Mouse (Mus musculus): ENCODE measurements around the gene B230217C12Rik.

B230217C12Rik gene

DNA sequence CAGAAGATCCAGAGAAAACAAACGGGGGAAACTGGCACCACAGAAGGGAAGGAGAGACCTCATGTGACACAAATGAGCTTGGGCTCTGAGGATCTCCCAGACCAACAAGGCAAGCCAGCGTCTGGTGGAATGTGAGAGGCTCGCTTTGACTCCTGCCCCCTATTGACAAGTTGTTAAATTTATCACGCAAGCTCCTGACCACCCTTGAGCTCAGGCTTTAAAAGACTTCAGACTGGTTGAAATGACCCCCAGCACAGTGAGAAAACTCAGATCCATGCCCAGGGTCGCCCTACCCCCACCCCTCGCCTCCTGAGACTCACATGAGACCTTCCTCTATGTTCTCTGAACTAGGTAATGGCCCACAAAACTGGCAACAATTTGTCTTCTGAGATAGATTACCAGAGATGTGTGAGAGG, at the start of gene B230217C12Rik:
B230217C12Rik (plus strand) TSS at position 242 of the 416 bp plus-strand sequence.
- DNase-seq (ENCODE audit: low read depth, low spot score): no peak

DNA sequence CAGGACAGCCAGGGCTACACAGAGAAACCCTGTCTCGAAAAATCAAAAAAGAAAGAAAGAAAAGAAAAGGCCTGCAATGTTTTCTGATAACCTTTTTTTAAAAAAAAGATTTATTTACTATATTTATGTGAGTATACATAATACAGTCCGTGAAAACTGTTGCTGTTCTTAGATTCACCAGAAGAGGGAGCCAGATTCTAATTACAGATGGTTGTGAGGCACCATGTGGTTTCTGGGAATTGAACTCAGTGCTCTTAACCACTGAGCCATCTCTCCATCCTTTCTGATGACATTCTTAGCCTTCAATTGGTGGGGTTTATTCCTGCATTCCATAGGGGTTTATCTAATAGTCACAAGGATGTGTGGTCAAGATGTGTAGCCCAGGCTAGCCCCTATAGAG, 47.4 kb upstream of the B230217C12Rik start:
- DNase-seq (ENCODE audit: low read depth, low spot score): no peak

DNA sequence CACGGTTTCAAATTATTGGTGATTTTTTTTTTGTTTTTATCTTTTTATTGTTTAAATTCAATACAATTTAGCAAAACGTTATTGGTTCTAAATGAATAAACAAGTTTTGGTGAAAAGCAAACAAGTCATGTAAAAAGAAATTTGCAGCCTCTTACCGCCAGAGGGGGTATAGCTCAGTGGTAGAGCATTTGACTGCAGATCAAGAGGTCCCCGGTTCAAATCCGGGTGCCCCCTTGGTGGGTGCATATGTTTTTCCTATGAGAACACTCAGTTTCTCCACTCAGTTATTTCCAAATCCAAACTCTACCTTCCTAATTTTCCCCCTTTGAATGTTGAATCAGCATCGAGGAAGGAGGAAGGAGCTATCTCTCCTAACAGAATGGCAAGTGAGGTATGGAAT, 43.7 kb upstream of the B230217C12Rik start:
- no peak for DNase-seq (ENCODE audit: low read depth, low spot score)

DNA sequence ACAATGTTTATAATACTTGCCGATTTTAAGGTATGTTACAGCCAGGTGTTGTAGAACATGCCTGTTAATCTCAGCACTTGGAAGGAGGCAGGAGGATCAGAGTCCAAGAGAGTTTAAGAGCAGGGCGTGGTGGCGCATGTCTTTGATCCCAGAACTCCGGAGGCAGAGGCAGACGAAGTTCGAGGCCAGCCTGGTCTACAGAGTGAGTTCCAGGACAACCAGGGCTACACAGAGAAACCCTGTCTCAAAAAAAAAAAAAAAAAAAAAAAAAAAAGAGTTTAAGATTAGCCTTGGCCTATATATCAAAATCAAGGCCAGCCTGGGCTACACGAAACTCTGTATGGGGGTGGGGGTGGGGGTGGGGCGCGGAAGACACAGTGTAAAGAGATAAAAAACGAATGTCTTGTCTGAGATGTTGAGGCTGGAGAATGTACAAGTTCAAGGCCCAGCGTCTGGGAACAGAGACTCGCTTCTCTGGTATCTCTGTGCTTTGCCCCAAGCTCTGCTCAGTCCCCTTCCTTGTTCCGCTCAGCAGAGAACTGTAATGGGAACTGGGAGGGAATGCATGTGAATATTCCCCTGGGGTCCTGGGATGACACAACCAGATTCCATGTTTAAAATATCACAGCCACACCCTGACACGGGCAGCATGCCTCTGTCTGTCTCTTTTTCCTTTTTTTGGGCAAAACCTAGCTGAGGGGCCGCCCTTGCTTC, 43.1 kb upstream of the B230217C12Rik start:
- no peak for DNase-seq (ENCODE audit: low read depth, low spot score)

DNA sequence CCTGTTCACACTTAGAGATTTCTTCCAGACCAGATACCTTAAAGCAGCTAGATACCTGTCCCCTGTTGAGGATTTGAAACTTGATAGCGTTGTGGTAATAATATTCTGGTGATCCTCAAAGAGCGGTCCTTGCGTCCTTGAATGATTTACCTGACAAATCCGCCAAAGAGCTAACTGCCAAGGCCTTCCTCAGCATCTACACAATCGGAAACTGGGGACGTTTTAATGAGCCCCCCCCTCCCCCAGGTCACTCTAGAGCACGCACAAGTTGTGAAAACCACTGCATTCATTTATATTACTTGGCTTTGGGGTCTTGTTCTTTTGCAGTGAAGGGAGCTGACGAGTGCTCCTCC, 42.5 kb upstream of the B230217C12Rik start:
- no peak for DNase-seq (ENCODE audit: low read depth, low spot score)

DNA sequence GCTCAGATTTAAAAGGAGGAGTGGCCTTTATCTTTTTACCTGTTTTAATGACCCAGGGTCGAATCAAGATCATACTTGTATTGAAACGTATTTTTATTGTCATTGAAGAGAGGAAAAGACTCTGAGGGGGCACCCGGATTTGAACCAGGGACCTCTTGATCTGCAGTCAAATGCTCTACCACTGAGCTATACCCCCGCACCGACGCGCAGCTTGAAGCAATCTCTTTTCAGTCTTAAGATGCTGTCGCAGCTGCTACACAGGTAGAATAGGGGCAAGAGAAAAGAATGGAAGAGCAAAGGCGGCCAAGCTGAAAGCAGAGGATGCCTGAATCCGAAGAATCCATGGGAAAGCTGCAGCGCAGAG, 41.8 kb upstream of the B230217C12Rik start, which contains the start of gene Lasp1:
Lasp1 (plus strand) TSS at position 219 of the 364 bp plus-strand sequence.
- DNase-seq (ENCODE audit: low read depth, low spot score): no peak

DNA sequence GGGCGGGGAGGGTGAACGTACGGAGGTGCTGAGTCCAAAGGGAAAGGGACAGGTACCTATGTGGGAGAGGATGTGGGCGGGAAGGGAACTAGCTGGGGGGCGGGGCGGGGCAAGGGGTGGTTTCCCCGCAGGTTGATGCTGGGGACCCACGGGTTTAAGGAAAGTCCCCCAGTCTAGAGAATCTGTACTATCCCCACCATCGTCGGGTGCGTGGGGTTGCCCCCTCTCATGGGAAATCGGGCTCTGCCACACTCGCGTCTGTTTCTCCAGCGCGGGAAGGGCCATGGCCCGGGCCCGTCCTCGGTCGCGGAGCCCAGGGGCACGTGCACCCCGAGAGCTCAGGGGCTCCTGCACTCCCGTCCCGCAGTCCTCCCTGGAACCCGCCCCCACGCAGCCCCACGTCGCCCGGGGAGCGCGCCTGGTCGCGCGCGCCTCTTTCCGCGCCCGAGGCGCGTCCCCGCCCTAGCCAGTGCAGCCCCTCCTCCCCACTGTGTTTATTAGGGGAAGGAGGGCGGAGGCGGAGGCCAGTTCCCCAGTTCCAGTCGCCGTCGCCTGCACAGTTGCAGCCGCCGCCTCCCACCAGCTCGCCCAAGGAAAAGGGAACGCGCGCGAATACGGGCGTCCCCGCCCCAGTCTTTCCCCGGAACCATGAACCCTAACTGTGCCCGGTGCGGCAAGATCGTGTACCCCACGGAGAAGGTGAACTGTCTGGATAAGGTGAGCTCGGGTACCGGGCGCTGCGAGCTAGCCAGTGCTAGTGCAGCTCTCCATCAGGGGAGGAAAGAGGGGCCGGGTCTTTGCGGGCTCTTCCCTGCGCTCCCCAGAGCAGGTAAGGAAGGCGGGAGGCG, 41.2 kb upstream of the B230217C12Rik start:
- peak; percentile 71 for DNase-seq (ENCODE audit: low read depth, low spot score)

DNA sequence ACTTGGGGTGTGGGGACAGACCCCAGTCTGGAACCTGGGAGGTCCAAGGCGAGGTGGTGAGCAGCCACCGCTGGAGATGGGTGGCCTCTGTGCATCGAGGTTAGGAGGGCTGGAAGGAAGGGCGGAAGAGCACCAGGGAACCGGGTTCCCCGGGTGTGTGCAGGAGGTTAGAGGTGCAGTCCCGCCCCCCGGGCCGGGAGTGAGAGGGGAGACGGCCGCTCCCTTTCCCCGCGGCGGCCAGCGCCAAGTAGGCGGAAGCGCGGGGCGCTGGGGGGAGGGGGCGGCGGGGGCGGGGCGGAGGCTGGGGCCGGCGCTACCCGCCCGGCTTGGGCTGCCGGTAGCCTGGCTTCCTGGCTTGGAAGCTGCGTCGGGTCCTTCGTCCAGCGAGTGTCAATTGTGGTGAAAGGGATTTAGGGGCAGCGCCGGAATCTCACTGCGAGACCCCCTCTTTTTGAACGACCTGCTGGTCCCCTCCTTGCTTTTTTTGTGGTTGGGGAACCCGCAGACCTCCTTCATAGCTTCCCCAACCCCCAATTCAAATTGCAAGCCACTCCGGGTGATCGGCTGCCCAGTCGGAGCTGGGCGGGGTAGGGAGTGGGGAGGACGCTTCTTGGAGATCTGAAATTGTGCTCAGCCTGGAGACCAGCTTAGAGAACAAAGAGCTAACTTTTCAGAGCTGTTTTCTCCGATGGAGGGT, 40.4 kb upstream of the B230217C12Rik start:
- no peak for DNase-seq (ENCODE audit: low read depth, low spot score)

DNA sequence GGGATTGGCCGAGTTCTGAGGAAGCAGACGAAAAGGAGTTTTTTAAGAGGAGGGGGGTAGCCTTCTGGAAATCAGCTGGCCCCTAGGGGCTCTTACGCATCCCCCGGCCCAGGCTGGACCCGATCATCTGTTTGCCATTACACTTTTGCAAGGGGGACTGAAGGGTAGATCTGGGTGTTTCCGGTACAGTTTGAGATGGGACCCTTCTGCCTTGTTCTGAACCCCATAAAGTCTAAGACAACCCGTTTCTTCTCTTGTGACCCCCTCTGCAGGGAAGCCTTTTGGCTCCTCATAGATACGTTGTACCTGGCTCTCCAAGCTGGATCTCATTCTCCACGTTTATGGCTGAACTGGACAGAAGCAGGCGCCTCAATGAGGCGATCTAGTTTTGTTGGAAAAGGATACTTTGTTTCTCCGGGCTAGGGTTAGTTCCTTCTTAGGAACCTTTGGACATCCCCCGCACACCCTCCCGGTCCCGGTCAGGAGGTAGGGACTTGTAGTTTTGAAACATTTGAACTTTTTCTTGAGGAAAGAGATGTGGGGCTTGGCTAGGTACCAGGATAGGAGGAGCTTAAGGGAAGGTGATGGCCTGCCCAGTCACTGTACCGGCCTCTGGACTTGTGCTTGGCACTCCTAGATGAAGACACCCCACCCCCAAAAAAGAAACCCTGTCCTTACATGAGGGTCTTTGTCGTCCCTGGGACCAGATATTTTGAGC, 39.7 kb upstream of the B230217C12Rik start:
- no peak for DNase-seq (ENCODE audit: low read depth, low spot score)

DNA sequence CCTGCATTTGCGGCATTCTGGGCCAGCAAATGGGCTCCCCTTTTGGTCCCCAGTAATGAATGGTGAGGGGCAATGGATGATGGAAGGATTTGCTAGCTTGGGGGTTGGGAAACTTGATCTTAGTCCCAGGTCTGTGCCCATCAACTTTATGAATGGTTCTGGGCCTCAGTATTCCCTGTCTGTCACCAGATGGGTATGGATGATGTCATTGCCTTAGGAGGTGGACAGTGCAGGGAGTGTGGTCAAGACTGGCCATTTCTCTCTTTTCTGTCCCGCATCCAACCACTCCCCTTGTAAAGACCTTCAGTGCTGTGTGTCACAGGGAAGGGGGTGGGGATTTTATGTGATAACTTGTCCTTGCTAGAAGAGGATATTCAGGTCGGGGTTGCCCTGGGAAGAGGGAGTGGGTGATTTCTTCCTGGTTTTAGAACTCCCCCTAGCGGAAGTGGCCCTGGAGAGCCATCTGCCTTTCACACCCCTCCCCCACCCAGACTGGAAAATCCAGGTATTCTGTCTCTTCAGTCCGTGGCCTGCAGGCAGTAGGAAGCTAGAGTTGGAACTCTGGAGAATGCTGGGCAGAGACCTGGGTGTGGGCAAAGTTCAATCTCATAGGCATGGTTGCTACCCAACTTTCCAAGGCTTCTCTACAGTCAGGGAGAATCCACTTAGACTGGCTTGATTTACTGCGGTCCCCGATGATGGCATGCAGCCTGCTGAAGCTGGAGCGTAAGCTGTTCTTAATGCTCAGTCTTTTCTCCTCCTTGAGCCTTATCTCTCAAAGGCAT, 39.0 kb upstream of the B230217C12Rik start:
- no peak for DNase-seq (ENCODE audit: low read depth, low spot score)

DNA sequence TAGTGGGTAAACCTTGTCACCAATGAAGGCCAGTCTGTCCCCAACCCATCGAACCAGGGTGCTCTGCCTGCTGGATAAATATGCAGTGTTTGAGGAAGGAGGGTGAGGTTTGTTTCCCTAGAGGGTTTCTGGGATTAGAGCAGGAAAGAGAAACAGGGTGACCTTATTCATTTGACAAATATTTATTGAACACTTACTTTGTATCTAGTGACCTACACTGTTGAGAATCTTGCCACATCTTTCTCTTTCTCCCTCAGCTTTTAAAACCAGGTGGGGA, 38.4 kb upstream of the B230217C12Rik start:
- DNase-seq (ENCODE audit: low read depth, low spot score): no peak

DNA sequence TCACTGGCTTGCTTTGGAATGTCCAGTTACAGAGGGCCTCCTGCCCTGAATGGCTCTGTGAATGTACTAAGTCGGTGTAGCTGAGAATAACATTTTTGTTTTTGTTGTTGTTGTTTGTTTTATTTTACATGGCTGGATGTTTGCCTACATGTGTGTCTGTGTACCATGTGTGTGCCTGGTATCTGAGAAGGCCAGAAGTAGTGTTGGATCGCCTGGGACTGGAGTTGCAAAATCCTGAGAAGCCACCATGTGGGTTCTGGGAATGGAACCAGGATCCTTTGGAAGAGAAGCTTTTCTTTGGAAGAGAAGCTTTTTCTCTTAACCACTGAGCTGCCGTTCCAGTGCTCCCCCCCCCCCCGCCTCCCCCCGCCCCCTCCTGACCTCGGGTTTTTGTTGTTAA, 38.1 kb upstream of the B230217C12Rik start:
- no peak for DNase-seq (ENCODE audit: low read depth, low spot score)

DNA sequence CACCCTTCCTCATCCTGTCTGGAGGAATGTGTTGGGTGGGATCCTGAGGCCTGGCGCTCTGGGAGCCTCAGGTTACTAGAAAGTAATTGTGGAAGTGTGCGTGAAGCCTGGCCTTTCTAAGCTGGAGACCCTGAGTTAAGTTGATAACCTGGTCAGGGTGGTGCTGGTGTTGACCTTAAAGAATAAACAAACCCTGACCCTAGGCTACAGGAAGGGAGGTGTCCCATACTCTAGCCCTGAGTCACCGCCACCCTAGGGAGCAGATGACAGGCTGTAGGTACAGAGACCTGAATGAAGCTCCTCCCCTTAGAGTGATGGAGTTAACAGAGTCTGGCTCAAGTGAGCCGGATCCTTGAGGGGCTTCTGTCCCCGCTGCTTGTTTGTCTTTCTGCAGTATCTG, 36.7 kb upstream of the B230217C12Rik start:
- DNase-seq (ENCODE audit: low read depth, low spot score): no peak

DNA sequence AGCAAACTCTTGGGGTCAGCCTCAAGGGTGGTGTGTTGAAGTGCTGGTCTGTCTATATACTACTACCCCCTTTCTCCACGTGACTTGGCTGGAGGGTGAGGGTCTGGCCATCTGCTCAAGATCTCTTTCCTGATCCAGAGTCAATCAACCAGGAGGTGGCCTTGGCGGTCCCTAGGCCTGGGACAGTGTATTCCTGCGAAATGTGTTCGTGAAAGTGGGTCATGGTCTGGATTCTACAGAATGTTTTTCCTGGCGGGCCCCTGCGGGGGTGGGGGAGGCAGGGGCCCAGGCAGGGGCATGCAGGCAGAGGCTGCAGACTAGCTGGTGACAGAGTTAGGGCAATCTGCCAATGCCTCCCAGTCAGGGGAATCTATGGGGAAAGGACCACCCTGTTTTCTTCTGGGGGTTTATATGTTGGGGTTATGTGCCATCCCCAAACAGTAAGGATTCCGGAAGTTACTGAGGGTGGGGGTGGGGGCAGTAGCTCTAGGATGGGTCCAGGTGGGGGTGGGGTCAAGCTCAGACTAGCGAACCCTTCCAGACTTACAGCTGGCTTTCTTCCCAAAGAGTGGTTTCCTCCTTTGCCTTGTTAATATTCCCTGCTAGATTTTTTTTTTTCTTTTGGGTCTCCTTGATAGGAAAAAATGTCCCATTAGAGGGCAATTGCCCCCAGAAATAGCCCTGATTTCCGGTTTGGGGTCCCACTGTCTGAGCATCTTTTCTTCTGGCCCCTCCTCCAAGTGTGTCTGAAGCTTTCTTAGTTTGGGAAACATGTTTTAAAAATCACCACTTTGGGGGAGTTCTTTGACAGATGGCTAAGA, 35.5 kb upstream of the B230217C12Rik start:
- no peak for DNase-seq (ENCODE audit: low read depth, low spot score)

DNA sequence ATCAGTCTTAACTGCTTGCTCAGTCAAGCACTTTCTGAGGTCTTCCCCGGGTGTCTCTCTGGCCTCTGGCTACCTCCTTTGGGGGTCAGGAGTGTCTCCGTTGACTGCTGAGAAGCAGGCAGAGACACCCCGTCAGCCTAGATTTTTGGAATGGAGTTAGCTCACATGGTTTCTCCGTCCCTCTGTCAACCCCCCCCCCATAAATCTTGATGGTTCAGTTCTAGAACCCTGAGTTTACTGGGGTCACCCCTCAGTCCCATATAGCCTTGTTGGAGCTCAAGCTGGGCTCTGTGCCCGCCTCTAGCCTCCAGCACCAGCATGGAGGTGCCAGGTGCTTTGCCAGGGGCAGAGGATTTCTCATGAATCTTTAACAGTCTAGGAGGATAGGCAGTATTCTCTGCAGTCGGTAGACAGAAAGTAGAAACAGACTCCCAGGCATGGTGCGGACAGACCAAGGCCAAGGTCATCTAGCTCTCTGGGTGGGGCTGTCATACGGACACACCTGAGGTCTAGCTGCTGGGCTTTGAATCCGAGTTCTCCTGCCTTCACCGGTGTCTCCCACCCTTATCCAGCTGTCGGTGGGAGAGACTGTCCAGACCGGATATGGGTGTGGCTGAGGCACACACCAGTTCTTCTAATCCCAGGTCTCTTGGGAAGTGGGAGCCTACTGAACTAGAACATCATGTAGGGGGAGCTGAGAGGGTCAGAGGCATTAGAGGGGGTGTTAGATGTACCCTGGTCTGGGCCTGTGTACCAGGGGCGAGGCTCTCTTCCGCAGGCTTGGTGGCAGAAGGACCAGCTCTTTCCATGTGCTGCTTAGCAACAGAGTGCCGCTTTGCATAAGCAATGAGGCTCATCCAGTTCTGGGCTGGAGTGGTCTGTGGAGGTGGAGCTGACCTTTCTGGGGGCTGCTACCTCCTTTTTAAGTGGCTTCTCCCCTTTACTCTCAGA, 34.6 kb upstream of the B230217C12Rik start:
- no peak for DNase-seq (ENCODE audit: low read depth, low spot score)

DNA sequence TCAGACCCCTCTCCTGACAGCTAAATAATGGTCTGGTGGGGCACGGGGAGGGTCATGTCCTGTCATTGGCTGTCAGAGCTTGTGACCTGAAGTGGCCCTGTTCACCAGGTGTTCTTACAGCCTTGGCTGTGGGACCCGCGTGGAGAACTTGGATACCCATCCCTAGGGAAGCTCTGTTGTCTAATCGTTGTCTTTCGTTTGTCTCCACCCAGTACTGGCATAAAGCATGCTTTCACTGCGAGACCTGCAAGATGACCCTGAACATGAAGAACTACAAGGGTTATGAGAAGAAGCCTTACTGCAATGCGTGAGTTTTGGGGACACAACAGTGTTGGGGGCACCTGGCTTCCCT, 34.0 kb upstream of the B230217C12Rik start:
- no peak for DNase-seq (ENCODE audit: low read depth, low spot score)

DNA sequence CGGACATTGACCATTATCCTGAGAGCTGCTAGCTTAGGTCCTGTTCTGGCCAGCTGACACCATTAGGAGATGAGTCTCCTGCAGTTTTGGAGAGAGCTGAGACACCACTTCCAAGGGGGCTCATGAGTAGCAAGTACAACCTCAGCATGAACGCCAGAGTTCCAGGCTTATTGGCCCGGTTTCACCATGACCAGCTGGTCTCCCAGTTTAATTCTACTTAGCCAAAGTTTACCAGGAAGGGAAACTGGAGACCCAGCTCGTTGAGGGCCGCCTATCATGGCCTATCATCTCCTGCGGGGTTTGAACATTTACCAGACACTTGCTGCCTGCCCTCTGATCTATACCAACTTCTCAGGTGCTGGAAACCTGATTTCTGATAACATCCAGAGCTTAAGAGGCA, 33.0 kb upstream of the B230217C12Rik start:
- DNase-seq (ENCODE audit: low read depth, low spot score): no peak

DNA sequence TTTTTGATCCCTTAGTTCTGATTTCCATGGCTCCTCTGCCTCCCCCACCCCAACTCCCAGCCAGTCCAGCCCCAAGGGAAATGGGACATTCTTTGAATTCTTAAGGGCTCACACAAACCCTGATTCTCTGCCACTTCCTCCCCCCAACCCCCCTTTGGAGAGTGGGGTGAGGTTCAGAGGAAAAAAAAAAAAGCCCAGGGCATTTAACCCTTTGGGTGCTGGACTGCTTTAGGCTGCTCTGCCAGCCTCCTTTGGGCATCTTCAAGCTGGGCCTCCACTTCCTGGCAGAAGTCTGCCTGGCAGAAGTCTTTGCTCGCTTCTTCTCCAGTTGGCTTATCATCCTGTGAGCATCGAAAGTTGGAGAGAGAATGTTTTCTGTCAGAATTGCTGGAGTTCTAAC, 32.5 kb upstream of the B230217C12Rik start:
- DNase-seq (ENCODE audit: low read depth, low spot score): no peak

DNA sequence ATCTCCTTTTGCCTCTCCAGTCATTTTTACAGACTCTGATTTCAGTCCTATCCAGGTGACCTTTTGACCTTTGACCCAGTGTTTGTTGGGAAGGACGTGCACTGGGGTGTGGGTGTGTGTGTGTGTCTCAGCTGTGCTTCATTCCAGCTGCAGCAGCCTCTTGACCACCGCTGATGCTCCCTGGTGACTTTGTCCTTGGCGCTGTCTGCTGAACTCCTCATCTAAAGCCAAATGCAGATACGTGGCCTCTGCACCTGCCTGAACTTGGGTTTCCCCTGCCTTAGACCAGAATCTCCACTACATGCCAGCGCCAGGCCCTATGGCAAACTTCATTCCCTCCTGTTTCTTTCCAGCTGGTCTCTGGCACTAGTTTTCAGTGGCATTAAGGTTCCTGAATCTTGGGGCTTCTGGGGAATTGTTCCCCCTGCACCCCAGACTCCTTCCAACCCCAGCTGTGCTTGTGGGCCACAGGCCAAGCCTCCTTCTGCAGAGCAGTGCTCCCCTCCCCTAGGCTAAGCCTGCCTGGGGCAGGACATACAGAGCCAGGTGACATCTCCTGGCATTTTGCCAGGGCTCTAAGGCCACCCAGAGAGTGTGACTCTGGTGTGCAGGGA, 31.9 kb upstream of the B230217C12Rik start:
- no peak for DNase-seq (ENCODE audit: low read depth, low spot score)

Measured in telencephalon, adult 2 months (tissue).